Mouse (Mus musculus) kidney, postnatal 25 days (tissue): ENCODE data around the gene Ccdc12.
A peak's percentile ranks its signal among the peaks of the same experiment; 100 is the strongest.
"Not testable (repeated sequence)": the region's sequence is repeated elsewhere in the genome, so short reads cannot be mapped to it uniquely, and the experiment has no call there.

Source experiments
- DNase-seq, 2 experiments: peaks; one replicate each; pipeline ENCODE4 v3.0.0; 2021; ENCODE audit warnings: mixed read lengths in 2 of 2

Gene Ccdc12

DNA sequence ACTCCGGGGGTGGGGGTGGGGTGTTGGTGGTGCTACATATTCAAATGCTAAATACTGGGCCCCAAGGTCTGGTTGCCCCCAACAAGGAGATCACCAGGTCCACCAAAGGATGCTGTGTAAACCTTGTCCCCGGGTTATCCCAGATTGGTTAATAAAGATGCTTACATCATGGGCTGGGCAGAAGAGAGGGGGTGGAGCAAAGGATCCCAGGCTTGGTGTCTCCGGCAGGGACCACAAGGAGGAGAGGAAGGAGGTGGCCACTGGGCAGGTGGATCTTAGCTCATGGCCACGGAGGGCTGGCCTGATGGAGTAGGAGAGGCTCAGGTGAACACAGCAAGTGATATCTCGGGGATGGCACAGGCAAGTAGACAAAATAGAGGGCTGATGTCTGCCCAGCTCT lies 22.6 kb downstream of the Ccdc12 start:
- DNase-seq: peak in 1 of 2 experiments; percentile 33

DNA sequence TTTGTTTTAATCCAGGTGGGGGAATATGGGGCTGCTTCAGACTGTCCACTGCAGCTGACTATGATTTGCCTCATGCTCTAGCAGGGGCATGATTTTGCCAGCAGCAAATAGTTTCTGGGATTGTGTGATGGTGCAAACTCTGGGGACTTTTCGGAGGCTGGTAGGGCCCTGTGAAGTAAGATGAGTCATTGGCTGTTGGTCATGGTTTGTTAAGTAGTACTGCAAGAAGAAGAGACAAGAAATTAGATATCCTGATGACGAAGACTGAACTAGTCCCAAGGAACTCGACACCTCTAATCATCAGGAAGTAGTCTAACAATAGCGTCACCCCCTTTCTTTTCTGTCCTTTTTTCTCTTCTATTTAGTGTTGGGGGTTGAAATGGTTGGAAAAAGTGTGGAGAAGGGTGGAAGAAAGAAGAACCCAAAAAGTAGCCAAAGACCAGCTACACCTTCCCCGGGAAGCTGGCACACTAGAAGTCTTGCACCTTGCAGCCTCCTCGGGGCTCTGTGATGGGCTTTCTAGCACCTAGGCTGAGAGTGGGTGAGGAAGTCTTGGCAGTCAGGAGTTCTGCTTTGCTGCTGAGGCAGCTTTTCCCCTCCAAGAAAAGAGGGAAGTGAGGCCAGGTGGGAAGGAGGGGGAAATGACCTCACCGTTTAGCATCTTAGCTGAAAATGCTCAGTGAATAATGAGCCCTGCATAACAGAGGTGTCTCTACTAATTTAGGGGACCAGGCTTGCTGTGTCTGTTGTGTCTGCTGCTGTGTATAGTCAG lies 24.6 kb downstream of the Ccdc12 start:
- peak in 1 of 2 experiments; percentile 42 for DNase-seq

DNA sequence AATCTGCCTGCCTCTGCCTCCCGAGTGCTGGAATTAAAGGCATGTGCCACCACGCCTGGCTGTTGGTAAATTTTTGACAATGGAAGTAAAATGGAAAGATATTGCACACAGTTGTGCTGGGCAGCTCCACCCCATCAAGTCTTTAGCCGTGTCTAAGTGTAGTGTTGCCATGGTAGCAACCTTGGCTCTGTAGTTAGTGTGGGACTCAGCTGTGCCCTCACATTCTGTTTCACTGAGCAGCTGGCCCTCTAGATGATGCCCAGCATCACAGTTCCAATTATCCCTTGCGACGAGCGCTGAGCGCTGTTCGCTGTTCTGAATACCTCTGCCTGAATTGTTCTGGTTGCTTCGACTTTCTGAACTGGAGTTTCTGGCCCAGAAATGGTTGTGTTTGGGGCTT lies 25.5 kb downstream of the Ccdc12 start:
- peak in 1 of 2 experiments; percentile 67 for DNase-seq

DNA sequence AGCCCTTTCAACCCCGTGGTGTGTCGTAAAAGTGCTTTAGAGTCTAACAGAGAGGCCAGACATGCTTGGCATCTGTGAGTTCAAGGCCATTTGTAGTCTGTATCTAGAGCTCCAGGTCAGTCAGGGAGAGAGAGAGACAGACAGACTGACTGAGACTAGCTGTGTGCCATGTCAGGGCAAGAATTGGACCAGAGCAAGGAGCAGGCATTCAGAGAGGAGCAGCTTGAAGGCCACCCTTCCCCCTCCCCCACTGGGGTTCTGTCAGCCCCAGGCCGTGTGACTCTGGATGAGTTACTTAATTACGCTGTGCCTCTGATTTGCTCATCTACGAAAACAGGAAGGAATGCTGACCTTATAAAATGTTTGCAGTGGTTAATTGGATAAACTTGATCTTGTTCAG lies 26.0 kb downstream of the Ccdc12 start:
- peak; percentile 67 to 88 for DNase-seq

DNA sequence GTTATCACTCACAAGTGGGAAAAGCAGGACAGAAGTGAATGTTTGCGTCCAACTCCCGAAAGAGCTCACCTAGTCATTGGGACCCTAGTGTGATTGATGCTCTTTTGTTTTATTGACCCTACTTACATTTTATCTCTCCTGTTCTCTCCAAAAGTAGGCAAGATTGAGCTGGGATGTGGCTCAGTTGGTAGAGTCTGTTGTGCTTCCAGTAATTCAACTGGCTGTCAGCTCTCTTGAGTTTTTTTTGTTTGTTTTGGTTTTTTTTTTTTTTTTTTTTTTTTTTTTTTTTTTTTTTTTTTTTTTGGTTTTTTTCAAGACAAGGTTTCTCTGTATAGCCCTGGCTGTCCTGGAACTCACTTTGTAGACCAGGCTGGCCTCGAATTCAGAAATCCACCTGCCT lies 26.4 kb downstream of the Ccdc12 start:
- not testable (repeated sequence) for DNase-seq

DNA sequence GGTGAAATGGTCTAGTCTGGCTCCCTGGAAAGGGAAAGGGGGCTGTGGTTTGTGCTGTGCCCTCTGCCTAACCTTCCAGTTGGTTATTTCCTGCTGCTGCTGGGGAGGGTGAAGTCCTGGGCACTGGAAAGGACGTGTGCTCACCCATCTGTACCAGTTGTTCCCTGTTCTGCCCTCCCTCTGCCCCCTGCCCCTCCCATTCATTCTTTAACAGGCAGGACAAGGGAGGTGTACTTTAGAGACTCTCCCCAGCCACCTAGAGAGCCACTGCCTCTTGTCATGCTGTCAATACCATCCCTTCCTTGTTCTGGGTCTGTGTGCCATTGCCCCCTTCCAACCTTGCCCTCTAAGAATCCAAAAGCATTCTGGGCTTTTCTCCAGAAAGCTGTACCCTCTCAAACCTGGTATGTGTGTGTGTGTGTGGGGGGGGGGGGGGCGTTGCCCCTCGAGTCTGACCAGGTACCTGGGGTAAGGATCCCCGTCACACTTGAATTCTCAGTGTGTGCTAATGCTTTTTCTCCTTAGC lies 27.3 kb downstream of the Ccdc12 start:
- DNase-seq: peak; percentile 79 to 94

DNA sequence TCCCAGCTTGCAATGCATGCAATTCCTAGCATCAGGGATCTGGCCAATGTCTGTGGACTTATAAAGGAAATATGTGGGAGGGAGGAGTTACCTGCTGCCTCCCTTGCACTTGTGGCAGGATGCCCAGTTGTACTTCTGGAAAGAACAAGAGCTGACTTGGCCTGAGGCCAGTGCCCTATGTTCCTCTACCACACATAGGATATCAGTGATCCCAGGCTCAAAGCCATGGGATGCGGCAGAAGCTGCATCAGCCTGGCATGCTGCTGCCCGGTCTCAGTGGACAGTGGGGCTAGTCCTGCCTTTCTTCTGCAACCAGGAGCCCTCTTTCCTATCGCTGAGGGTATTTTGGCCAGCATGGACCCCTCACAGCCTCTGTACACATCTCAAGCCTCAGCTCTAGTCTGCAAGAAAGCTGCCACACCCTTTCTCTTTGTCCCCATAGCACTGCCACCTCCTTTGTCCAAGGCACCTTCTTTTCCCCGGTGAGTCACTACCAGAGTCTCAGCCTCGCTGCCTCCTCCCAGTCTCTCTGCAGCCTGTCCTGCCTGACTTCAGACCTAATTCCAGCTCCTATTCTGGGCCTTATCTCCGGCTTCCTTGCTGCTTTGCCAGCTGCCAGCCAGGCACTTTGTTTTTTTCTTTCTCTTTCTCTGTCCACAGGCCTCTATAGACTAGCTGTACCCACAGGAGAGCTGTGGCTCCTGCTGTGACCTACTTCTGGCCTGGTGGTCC lies 28.0 kb downstream of the Ccdc12 start:
- peak; percentile 98 for DNase-seq

DNA sequence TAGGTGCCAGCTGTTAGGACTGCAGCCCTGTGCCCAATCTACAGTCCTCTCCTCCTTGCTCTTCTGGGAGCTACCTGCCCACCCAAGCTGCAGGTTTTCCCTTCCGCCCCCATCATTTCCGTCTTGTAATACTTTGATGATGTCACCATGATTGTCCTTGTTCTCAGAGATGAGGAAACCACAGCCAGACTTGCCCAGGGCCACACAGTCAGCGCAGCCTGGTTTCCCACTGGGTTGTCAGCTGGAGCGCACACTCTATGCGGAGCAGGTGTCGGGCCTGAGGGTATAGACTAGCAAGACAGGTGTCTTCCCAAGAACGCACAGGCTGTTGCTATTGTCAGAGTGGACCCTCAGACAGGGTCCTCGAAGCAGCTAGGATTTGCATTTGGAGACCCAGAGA lies 28.9 kb downstream of the Ccdc12 start:
- DNase-seq: peak in 1 of 2 experiments; percentile 37

DNA sequence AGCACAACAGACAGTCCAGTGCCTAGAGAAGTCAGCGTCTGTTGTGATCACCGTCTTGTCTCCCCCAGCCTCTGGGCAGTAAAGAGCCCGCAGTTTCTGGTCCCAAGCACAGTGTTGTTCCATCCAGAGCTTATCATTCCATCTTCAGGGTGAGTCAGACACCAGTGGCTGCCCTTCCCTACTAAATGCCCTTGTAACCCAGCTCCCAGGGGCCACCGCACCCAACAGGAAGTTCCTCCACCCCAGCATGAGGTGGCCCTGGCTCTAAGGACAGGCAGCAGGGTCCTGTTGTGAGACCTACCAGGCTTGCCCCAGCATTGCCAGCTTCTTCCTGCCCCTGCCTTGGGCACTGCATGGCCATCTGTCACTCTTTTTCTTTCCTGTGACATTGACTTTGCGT lies 29.3 kb downstream of the Ccdc12 start:
- DNase-seq: peak in 1 of 2 experiments; percentile 70

DNA sequence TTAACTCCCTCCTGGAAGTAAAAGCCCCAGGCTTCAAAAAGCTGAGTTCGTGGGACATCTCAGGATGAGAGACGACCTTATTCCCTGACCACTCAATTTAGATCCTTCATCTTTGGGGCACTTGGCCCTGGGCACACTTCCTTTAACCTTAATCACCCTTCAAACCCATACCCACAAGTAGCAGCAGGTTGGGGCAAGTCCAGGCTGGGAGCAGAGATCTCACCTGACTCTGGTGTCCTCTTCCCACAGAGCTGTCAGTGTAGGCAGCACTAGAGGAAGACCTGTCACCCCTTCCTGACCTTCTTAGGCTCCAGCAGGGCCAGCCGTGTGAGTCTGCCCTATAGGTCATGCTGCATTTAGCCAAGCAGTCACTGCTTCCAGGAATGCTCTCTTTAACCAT lies 30.2 kb downstream of the Ccdc12 start:
- peak in 1 of 2 experiments; percentile 32 for DNase-seq

DNA sequence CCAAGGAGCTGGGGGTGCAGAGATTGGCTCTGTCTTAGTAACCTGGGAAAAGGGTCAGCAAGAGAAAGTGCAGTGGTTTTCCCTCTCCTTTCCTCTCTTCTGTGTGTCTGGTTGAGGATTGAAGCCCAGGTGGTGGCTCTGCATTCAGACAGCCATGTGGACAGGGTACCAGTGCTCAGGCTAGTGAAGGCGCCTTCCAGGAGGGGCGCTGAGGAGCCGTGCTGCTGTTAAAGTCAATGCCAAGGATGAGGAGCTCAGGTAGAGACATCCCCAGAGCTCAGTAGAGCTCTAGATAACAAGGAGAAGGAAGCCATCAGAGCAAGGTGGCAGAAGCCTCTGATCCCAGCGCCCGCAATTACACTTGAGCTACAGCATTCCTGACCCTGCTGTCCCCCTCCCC lies 30.8 kb downstream of the Ccdc12 start:
- peak in 1 of 2 experiments; percentile 56 for DNase-seq

DNA sequence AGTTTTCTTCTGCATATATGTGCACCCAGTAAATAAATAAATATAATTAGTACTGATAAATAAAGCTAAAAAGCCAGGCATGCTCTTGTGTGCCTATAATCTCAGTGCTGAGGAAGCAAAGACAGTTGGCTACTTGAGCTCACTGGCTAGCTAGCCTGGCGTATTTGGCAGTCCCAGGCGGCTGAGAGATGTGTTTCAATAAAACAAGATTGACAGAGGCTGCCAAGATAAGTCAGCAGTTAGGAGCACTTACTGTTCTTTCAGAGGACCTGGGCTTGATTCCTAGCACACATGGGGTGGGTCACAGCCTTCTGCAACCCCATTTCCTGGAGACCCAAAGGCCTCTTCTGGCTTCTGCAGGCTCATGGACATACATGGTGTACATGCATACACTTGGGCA lies 31.5 kb downstream of the Ccdc12 start:
- peak in 1 of 2 experiments; percentile 37 for DNase-seq

DNA sequence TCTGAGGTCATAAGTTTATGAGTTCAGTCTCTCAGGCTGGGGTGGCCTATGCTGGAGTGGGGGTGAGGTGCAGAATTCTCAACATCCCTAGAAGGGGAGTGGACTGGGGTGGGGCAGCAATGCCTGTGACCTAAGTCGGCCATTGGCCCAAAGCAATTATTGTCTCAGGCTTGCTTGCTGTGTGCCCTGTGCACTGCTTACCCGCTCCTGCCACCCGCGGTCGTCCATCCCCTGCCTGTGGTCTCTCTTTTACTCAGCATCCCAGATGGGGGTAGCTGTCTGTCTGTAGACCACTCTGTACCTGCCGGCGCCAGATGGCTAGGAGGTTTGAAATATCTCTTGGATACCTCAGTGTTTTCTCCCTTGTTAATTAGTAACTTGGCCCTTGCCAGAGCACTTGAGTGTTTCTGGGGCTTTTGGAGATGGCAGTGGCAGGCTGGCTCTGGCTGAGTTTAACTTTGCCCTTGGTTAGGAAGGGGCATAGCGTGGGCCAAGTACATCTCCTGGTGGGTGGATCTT lies 33.0 kb downstream of the Ccdc12 start:
- peak; percentile 77 to 92 for DNase-seq

DNA sequence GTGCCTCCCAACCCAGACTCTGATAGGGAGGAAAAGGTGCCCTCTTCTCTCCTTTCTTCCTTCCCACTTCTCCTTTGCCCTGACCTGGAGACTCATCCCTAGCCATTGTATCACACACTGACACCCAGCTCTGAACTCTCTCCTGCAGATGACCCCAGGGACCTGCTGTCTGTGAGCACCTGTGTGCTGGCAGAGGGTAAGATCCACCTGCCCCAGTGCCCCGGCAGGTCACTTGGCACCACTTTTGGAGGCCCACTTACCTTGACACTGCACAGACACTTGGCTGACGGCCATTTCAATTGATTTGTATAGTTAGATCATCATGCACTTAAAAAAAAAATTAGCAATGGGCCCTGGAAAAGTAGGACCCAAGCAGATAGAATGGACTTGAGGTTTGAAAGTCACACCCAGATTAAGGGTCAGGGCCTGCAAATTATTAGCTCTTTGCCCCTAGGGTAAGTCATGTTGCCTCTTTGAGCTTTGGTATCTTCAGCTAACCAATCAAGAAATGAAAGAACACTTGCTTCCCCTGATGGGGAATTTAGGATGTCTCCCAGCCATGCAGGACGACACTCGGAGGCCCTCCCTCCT lies 39.0 kb downstream of the Ccdc12 start:
- peak in 1 of 2 experiments; percentile 66 for DNase-seq

DNA sequence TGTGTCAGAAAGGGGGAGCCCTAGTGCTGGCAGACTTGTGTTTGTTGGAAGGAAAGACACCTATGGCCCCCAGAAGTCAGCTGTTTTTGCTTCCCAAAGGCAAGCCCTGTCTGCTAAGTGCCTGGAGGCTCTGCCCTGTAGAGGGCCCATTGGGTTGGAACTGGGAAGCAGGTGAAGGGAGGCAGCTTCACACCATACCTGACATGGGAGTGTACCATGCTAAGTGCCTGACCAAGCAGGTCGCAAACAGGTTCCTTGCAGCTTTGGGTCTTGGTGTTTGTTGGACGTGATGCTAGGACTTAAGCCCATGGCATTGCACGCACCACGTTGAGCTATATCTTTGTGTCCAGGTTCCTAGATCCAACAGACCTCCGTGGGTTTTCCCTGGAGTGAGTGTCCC lies 40.1 kb downstream of the Ccdc12 start:
- DNase-seq: peak in 1 of 2 experiments; percentile 32

DNA sequence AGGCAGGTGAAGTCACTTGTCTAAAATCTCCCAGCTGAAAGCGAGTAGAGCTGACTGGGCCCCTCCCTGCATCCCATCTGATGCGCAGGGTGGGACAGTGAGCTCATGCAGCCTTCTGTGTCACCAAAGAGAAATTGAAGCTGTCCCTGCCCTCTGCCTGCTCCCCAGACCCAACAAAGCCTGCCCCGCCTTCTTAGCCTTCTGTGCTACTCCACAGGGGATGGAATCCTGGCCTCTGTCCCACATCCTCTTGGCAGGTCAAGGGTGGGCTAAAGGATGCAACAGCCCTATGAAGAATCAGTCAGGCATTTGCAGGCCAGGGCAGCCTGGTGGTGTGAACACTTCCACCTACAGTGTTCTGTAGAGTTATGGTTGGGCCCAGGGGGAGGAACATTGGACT lies 41.2 kb downstream of the Ccdc12 start:
- peak in 1 of 2 experiments; percentile 69 for DNase-seq

DNA sequence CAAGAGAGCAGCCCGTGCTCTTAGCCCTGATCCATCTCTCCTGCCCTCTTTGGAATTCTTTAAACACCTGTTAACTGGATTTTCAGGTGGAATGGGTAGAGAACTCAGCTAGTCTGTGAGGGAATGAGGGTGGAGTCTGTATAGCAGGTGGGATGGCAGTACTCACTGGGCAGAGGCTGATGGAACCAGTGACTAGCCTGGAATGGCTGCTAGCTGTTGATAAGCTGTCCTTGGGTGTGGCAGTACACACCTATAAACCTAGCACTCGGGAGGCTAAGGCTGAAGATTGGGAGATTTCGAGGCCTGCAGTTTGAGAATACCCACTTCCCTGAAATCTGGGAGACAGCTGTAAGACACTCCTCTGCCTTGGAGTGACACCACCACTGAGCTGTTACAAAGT lies 43.3 kb downstream of the Ccdc12 start:
- no peak for DNase-seq

DNA sequence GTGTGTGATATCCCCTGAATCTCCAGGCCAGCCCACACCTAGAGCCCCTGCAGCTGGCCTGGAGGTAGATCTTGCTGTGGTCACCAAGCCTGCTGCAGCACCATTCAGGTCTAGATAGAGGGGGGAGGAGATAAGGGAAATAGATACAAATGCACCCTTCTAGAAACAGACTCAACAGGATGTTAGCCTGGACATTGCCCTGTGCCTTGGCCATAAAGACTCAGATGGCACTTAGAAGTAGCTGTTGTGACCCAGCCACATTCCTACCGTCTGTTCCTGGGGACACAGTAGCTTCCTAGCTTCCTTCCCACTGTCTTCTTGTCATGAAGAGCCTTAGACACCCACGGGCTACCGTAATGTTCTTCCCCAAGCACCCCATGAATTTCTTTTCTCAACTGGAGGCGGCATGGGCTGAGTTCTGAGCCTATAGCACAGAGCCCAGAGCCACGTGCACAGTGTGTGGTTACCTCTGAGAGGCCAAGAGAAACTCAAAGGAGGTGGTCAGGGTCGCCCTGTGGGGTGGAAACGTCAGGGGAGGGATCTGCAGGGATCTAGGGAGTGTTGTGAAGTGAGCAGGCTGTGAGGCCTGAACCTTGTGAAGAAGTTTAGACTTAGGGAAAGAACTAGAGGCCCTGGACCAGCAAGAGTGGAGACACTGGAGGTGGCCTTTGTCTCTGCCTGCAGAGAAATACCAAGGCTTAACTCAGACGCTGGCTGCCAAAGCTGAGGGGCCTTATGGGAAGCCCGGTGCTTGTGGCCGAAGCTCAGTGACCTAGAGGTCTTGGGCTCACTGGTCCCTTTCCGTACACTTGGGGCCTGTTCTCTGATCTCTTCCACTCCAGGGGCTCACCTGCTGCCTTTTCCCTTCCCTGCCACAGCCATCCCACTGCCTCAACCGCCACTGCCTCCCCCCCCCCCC lies 45.1 kb downstream of the Ccdc12 start:
- peak in 1 of 2 experiments; percentile 74 for DNase-seq

DNA sequence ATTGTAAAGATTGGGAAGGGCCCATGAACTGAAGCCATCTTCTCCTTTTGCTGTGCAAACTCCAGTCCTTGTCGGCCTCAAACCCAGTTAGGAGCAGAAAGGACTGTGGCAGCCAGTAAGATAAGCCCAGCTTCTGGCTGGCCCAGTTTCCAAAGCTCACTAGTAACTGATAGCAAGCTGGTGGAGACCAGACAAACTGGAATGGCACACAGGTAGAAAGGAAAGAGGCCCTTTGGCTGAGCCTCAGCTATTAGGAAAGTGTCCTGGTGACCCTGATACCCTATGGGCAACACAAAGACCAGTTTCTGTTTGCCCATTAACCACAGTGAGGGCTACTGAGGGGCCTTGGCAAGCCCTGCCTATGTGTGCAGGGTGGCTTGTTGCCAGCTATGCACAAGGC lies 46.5 kb downstream of the Ccdc12 start:
- DNase-seq: no peak

DNA sequence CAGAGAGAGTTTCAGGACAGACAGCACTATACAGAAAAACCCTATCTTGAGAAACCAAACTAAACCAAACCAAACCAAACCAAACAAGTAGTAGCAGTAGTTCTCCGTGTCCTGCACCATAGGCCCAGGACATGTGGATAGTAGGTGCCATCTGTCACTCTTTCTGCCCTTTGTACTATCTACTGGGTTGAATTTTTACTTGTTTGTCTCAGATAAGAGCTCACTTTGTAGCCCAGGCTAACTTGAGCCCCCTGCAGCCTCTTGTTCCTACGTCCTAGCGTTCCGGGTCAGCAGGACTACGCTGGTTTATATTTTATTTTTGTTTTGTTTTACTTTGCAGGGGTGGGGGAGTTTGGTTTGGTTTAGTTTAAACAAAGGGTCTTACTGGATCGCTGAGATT lies 47.6 kb downstream of the Ccdc12 start:
- no peak for DNase-seq

DNA sequence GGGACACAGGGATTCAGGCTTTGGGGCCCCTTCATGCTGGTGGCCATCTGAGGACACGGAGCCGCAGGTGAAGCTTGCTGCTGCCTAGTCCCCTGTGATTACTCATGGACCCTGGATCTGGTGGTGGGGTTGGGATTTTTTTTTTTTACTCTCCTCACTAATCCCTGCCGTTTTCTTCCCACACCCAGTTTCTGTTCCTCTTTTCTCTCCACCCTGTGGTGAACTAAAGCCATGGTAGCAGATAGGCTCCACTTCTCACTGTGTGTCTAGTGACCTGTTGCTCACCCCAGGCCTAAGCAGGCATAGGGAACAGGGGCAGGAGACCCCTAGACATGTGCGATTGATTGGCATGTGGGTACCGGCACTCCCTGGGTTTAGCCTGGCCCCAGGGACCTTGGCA lies 50.5 kb downstream of the Ccdc12 start:
- no peak for DNase-seq

DNA sequence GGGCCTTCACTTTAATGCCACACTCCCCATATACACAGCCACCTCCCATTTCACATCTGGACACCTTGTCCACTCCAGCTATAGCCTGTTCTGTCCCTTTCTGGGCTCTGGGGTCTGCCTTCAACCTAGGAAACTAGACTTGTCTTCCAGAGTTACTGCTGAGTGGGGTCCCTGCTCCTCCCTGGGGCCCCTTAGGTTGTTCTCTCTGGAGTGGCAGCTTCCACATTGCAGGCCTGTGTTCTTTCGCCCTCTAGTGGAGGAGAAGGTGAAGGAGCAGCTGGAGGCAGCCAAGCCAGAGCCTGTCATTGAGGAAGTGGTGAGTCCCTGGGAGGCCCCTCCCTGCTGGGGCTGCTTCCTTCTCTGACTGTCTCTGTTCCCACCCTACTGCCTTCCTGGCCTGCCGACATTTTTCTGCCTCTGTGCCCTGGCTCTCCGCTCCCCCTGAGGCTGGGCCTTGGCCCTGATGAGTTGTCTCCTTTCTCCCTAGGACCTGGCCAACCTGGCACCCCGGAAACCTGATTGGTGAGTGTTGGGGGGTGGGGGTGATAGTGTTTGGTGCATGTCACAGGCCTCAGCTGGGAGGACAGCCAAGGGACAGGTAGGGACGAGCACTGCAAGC lies 53.4 kb downstream of the Ccdc12 start:
- DNase-seq: peak; percentile 79 to 89
